Mouse (Mus musculus): ENCODE results near the gene Mtmr10.

DNA sequence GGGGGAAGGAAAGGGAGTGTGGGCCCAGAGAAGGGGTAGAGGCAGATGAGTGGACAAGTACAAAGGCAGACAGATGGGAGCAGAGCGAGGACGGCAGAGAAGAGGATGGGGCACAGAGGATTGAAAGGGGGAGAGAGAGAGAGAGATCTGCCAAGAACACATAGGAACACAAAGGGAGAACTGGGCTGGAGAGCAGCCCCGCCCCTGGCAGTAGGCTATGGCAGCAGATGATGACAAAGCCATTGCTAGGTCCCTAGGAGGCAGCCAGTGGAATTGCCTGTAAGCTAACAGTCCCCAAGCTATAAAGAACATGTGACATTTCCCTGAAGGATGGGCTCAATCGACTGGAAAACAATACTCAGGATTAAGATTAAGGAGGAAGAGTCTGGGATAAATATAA is 11.9 kb upstream of the Mtmr10 start:
- TF ChIP-seq CTCF (IDR thresholded peaks at IDR 0.05) (no peak), EP300 (IDR thresholded peaks at IDR 0.05) (no peak)

Measured in lung, postnatal 0 days (tissue).